Mouse (Mus musculus): Measurements from ENCODE around the gene Man2b1. TPM values are rescaled to one million over a fixed set of nuclear protein-coding genes. Genes with fewer than 3 reads are reported as not detected.

Man2b1 gene
- polyA plus RNA-seq, 1 experiment, result 7.6 TPM

- peak overlapping the region; percentile 95 for H3K4me3 ChIP-seq
- H3K27me3 ChIP-seq (ENCODE audit: control insufficient read depth, insufficient read depth, insufficient read length), result no peaks in the 10 kb centered on the region
- H3ac ChIP-seq (ENCODE audit: control insufficient read depth, insufficient read length), result peak overlapping the region; percentile 42
- H3K36me3 ChIP-seq (ENCODE audit: control insufficient read depth, insufficient read depth), result peaks cover 22% of the 10 kb centered on the region
- peaks cover 47% of the 10 kb centered on the region for H3K79me2 ChIP-seq (ENCODE audit: control insufficient read depth, insufficient read depth)
- H3K4me2 ChIP-seq (ENCODE audit: low read depth), result peak overlapping the region; percentile 94
- TF ChIP-seq POLR2AphosphoS2 (IDR thresholded peaks at IDR 0.05; ENCODE audit: insufficient read length, low read depth) (no peak), REST (IDR thresholded peaks at IDR 0.05; ENCODE audit: insufficient read depth, insufficient read length) (no peak), USF1 (IDR thresholded peaks at IDR 0.05; ENCODE audit: low read depth) (no peak), MAX (IDR thresholded peaks at IDR 0.05; ENCODE audit: low read depth) (no peak)
These were observed 46.7 kb upstream of the Man2b1 start for GRCm38 (mm10) chr8:85036381-85036717.

- Histone ChIP-seq H3K4me3 (peak within 1 kb of the TSS; percentile 95), H3K36me3 (ENCODE audit: control insufficient read depth, insufficient read depth) (peaks cover 22% of the 10 kb centered on the region), H3K79me2 (ENCODE audit: control insufficient read depth, insufficient read depth) (peaks cover 52% of the 10 kb centered on the region), H3ac (ENCODE audit: control insufficient read depth, insufficient read length) (peak within 1 kb of the TSS; percentile 42), H3K27me3 (ENCODE audit: control insufficient read depth, insufficient read depth, insufficient read length) (no peaks in the 10 kb centered on the region), H3K4me2 (ENCODE audit: low read depth) (peak within 1 kb of the TSS; percentile 94)
- TF ChIP-seq CEBPB (IDR thresholded peaks at IDR 0.05; ENCODE audit: insufficient read depth, poor library complexity, severe bottlenecking) (no peak), SRF (IDR thresholded peaks at IDR 0.05; ENCODE audit: control insufficient read depth, insufficient read length, low read depth) (no peak), REST (IDR thresholded peaks at IDR 0.05; ENCODE audit: insufficient read depth, insufficient read length) (no peak), TCF3 (IDR thresholded peaks at IDR 0.05; ENCODE audit: insufficient read length, low read depth) (no peak), USF1 (IDR thresholded peaks at IDR 0.05; ENCODE audit: low read depth) (peak; percentile 97), MAX (IDR thresholded peaks at IDR 0.05; ENCODE audit: low read depth) (no peak), MYOD1 (IDR thresholded peaks at IDR 0.05; ENCODE audit: control insufficient read depth in 1 of 3, insufficient read length in 2 of 3, low read depth in 2 of 3) (no peak), POLR2AphosphoS2 (IDR thresholded peaks at IDR 0.05; ENCODE audit: insufficient read length, low read depth) (peak; percentile 82), E2F4 (IDR thresholded peaks at IDR 0.05; ENCODE audit: insufficient read depth) (peak; percentile 25), MYOG (IDR thresholded peaks at IDR 0.05; ENCODE audit: control insufficient read depth in 1 of 3, insufficient read depth in 1 of 3, insufficient read length in 2 of 3, low read depth in 2 of 3) (peak in 1 of 3 experiments; percentile 3), POLR2A (IDR thresholded peaks at IDR 0.05; ENCODE audit: insufficient read length, low read depth) (peak; percentile 55), TCF12 (IDR thresholded peaks at IDR 0.05; ENCODE audit: insufficient read depth, poor library complexity, severe bottlenecking) (no peak)
These were observed 46.2 kb upstream of the Man2b1 start, which contains the start of gene Tnpo2 for GRCm38 (mm10) chr8:85036718-85037365. Gene Tnpo2, plus strand, starts transcription at chr8:85036915.

GRCm38 (mm10) chr8:85037366-85037680 is 45.7 kb upstream of the Man2b1 start:
- Histone ChIP-seq H3K4me3 (peak overlapping the region; percentile 95), H3K79me2 (ENCODE audit: control insufficient read depth, insufficient read depth) (peaks cover 52% of the 10 kb centered on the region), H3K27me3 (ENCODE audit: control insufficient read depth, insufficient read depth, insufficient read length) (no peaks in the 10 kb centered on the region), H3K36me3 (ENCODE audit: control insufficient read depth, insufficient read depth) (peaks cover 26% of the 10 kb centered on the region), H3K4me2 (ENCODE audit: low read depth) (peak overlapping the region; percentile 70), H3ac (ENCODE audit: control insufficient read depth, insufficient read length) (peak overlapping the region; percentile 42)
- TF ChIP-seq MAX (IDR thresholded peaks at IDR 0.05; ENCODE audit: low read depth) (no peak), POLR2A (IDR thresholded peaks at IDR 0.05; ENCODE audit: insufficient read length, low read depth) (no peak), USF1 (IDR thresholded peaks at IDR 0.05; ENCODE audit: low read depth) (no peak), CEBPB (IDR thresholded peaks at IDR 0.05; ENCODE audit: insufficient read depth, poor library complexity, severe bottlenecking) (no peak), E2F4 (IDR thresholded peaks at IDR 0.05; ENCODE audit: insufficient read depth) (no peak), REST (IDR thresholded peaks at IDR 0.05; ENCODE audit: insufficient read depth, insufficient read length) (no peak), POLR2AphosphoS2 (IDR thresholded peaks at IDR 0.05; ENCODE audit: insufficient read length, low read depth) (no peak), TCF12 (IDR thresholded peaks at IDR 0.05; ENCODE audit: insufficient read depth, poor library complexity, severe bottlenecking) (no peak), TCF3 (IDR thresholded peaks at IDR 0.05; ENCODE audit: insufficient read length, low read depth) (no peak), MYOG (IDR thresholded peaks at IDR 0.05; ENCODE audit: control insufficient read depth in 1 of 3, insufficient read depth in 1 of 3, insufficient read length in 2 of 3, low read depth in 2 of 3) (no peak), SRF (IDR thresholded peaks at IDR 0.05; ENCODE audit: control insufficient read depth, insufficient read length, low read depth) (no peak), MYOD1 (IDR thresholded peaks at IDR 0.05; ENCODE audit: control insufficient read depth in 1 of 3, insufficient read length in 2 of 3, low read depth in 2 of 3) (no peak)

GRCm38 (mm10) chr8:85037681-85038531 is 45.2 kb upstream of the Man2b1 start:
- no peak for TF ChIP-seq MYOD1 (IDR thresholded peaks at IDR 0.05; ENCODE audit: control insufficient read depth in 1 of 3, insufficient read length in 2 of 3, low read depth in 2 of 3)
- no peak for TF ChIP-seq MYOG (IDR thresholded peaks at IDR 0.05; ENCODE audit: control insufficient read depth in 1 of 3, insufficient read depth in 1 of 3, insufficient read length in 2 of 3, low read depth in 2 of 3)
- no peak for TF ChIP-seq CEBPB (IDR thresholded peaks at IDR 0.05; ENCODE audit: insufficient read depth, poor library complexity, severe bottlenecking)
- peak; percentile 31 for TF ChIP-seq POLR2AphosphoS2 (IDR thresholded peaks at IDR 0.05; ENCODE audit: insufficient read length, low read depth)
- no peak for TF ChIP-seq TCF3 (IDR thresholded peaks at IDR 0.05; ENCODE audit: insufficient read length, low read depth)
- TF ChIP-seq TCF12 (IDR thresholded peaks at IDR 0.05; ENCODE audit: insufficient read depth, poor library complexity, severe bottlenecking), result no peak
- TF ChIP-seq REST (IDR thresholded peaks at IDR 0.05; ENCODE audit: insufficient read depth, insufficient read length), result no peak
- TF ChIP-seq POLR2A (IDR thresholded peaks at IDR 0.05; ENCODE audit: insufficient read length, low read depth), result no peak
- H3K4me2 ChIP-seq (ENCODE audit: low read depth), result peak overlapping the region; percentile 70
- peak overlapping the region; percentile 42 for H3ac ChIP-seq (ENCODE audit: control insufficient read depth, insufficient read length)
- H3K4me3 ChIP-seq, result peak overlapping the region; percentile 95
- peaks cover 50% of the 10 kb centered on the region for H3K79me2 ChIP-seq (ENCODE audit: control insufficient read depth, insufficient read depth)
- H3K27me3 ChIP-seq (ENCODE audit: control insufficient read depth, insufficient read depth, insufficient read length), result no peaks in the 10 kb centered on the region
- peaks cover 26% of the 10 kb centered on the region for H3K36me3 ChIP-seq (ENCODE audit: control insufficient read depth, insufficient read depth)

Data from myocyte (in vitro differentiated cells).